Mouse (Mus musculus) MEL (cell line): ENCODE data around the gene Dlec1. TPM values are rescaled to one million over a fixed set of nuclear protein-coding genes. Genes with fewer than 3 reads are reported as not detected.

ENCODE experiments used
- DNase-seq: peaks from one replicate; pipeline ENCODE4 v3.0.0; 2011; ENCODE audit warnings: low read depth, low spot score
- H3K27ac ChIP-seq: 2 replicates; pipeline ENCODE4 v1.5.1; 2012; ENCODE audit warnings: low read depth, mild to moderate bottlenecking, control low read depth, low read length, moderate library complexity; ENCODE audit not compliant: control insufficient read depth
- H3K27me3 ChIP-seq, 2 experiments: fragments of 150-350 bp in 1 of 2; sonication (generic) in 1 of 2; 2 replicates each; pipeline ENCODE4 v1.6.1; 2012; ENCODE audit warnings: low read length in 2 of 2, mild to moderate bottlenecking in 2 of 2, improper control_type of control experiment in 1 of 2, moderate library complexity in 1 of 2; ENCODE audit not compliant: insufficient read depth in 2 of 2, control insufficient read depth in 1 of 2
- H3K36me3 ChIP-seq, 2 experiments: 2 replicates each; pipeline ENCODE4 v1.6.1; 2012 to 2014; ENCODE audit warnings: low read length in 2 of 2, improper control_type of control experiment in 1 of 2, inconsistent platforms in 1 of 2, mild to moderate bottlenecking in 1 of 2; ENCODE audit not compliant: insufficient read depth in 2 of 2, control insufficient read depth in 1 of 2
- H3K4me1 ChIP-seq, 2 experiments: fragments of 150-350 bp in 1 of 2; sonication (generic) in 1 of 2; 2 replicates each; pipeline ENCODE4 v1.6.1; 2012; ENCODE audit warnings: low read length in 2 of 2, improper control_type of control experiment in 1 of 2, mild to moderate bottlenecking in 1 of 2; ENCODE audit not compliant: insufficient read depth in 2 of 2, control insufficient read depth in 1 of 2
- H3K4me3 ChIP-seq, 2 experiments: fragments of 150-350 bp in 1 of 2; sonication (generic) in 1 of 2; 2 replicates each; pipeline ENCODE4 v1.5.1; 2012; ENCODE audit warnings: low read depth in 2 of 2, low read length in 2 of 2, mild to moderate bottlenecking in 2 of 2, moderate library complexity in 2 of 2, control low read depth in 1 of 2, improper control_type of control experiment in 1 of 2; ENCODE audit not compliant: control insufficient read depth in 1 of 2, insufficient read depth in 1 of 2
- H3K79me2 ChIP-seq: 2 replicates; pipeline ENCODE4 v1.6.1; 2012; ENCODE audit warnings: mild to moderate bottlenecking, low read length, moderate library complexity; ENCODE audit not compliant: control insufficient read depth, poor library complexity, insufficient read depth
- H3K9ac ChIP-seq: 2 replicates; pipeline ENCODE4 v1.6.1; 2012; ENCODE audit warnings: low read depth, mild to moderate bottlenecking, control low read depth, low read length, moderate library complexity; ENCODE audit not compliant: control insufficient read depth, poor library complexity, severe bottlenecking
- H3K9me3 ChIP-seq: fragments of 150-350 bp; sonication (generic); replicated peaks from 2 replicates; pipeline ENCODE4 v1.6.1; 2012; ENCODE audit warnings: mild to moderate bottlenecking, low read length, improper control_type of control experiment, moderate library complexity; ENCODE audit not compliant: insufficient read depth
- BHLHE40 ChIP-seq: IDR thresholded peaks from 2 replicates; pipeline ENCODE4 v1.6.1; 2012; ENCODE audit warnings: low read depth, mild to moderate bottlenecking, inconsistent platforms, low read length, improper control_type of control experiment, borderline replicate concordance
- CTCF ChIP-seq, 3 experiments: IDR thresholded peaks in 2 of 3; conservative IDR thresholded peaks in 1 of 3; 2 replicates each; pipeline ENCODE4 v1.5.1; 2011 to 2012; ENCODE audit warnings: low read length in 3 of 3, low read depth in 2 of 3, mild to moderate bottlenecking in 2 of 3, improper control_type of control experiment in 1 of 3, inconsistent platforms in 1 of 3, mixed read lengths in 1 of 3, moderate library complexity in 1 of 3; ENCODE audit not compliant: control insufficient read depth in 1 of 3, insufficient read depth in 1 of 3, poor library complexity in 1 of 3, severe bottlenecking in 1 of 3
- ELF1 ChIP-seq: IDR thresholded peaks from 2 replicates; pipeline ENCODE4 v1.6.1; 2014; ENCODE audit warnings: low read depth, mild to moderate bottlenecking, inconsistent platforms, low read length, improper control_type of control experiment, moderate library complexity
- GABPA ChIP-seq: IDR thresholded peaks from 2 replicates; pipeline ENCODE4 v1.6.1; 2012; ENCODE audit warnings: low read depth, mild to moderate bottlenecking, inconsistent platforms, low read length, improper control_type of control experiment, moderate library complexity
- GATA1 ChIP-seq: IDR thresholded peaks from 2 replicates; pipeline ENCODE4 v1.6.1; 2011; ENCODE audit warnings: low read depth, low read length, improper control_type of control experiment
- HCFC1 ChIP-seq: IDR thresholded peaks from 2 replicates; pipeline ENCODE4 v1.6.1; 2012; ENCODE audit warnings: low read depth, mild to moderate bottlenecking, inconsistent platforms, low read length, improper control_type of control experiment, moderate library complexity
- JUND ChIP-seq: IDR thresholded peaks from 2 replicates; pipeline ENCODE4 v1.6.1; 2011; ENCODE audit warnings: low read depth, mild to moderate bottlenecking, improper control_type of control experiment, low read length
- MAFK ChIP-seq: IDR thresholded peaks from 2 replicates; pipeline ENCODE4 v1.6.1; 2011; ENCODE audit warnings: low read depth, mild to moderate bottlenecking, low read length, improper control_type of control experiment, borderline replicate concordance
- MAX ChIP-seq: IDR thresholded peaks from 2 replicates; pipeline ENCODE4 v1.6.1; 2011; ENCODE audit warnings: low read length, improper control_type of control experiment
- POLR2A ChIP-seq, 2 experiments: IDR thresholded peaks; 2 replicates each; pipeline ENCODE4 v1.6.1; 2011 to 2012; ENCODE audit warnings: low read length in 2 of 2, mild to moderate bottlenecking in 2 of 2, control low read depth in 1 of 2, improper control_type of control experiment in 1 of 2, low read depth in 1 of 2, moderate library complexity in 1 of 2; ENCODE audit not compliant: control insufficient read depth in 1 of 2, insufficient read depth in 1 of 2, poor library complexity in 1 of 2
- POLR2AphosphoS5 ChIP-seq: IDR thresholded peaks from 2 replicates; pipeline ENCODE4 v1.6.1; 2012; ENCODE audit warnings: low read depth, borderline replicate concordance, mild to moderate bottlenecking, inconsistent platforms, low read length, moderate library complexity, mixed read lengths
- RAD21 ChIP-seq: IDR thresholded peaks from 2 replicates; pipeline ENCODE4 v1.6.1; 2011; ENCODE audit warnings: mild to moderate bottlenecking, low read depth, low read length, improper control_type of control experiment
- RCOR1 ChIP-seq: IDR thresholded peaks from 2 replicates; pipeline ENCODE4 v1.6.1; 2012; ENCODE audit warnings: low read depth, mild to moderate bottlenecking, inconsistent platforms, low read length, improper control_type of control experiment
- SIN3A ChIP-seq: IDR thresholded peaks from 2 replicates; pipeline ENCODE4 v1.6.1; 2012; ENCODE audit warnings: low read length, improper control_type of control experiment, inconsistent platforms
- SMC3 ChIP-seq: IDR thresholded peaks from 2 replicates; pipeline ENCODE4 v1.6.1; 2011; ENCODE audit warnings: low read depth, low read length, improper control_type of control experiment
- TBP ChIP-seq: IDR thresholded peaks from 2 replicates; pipeline ENCODE4 v1.8.0; 2011; ENCODE audit warnings: low read depth, low read length, improper control_type of control experiment
- ZC3H11A ChIP-seq: IDR thresholded peaks from 2 replicates; pipeline ENCODE4 v1.6.1; 2012; ENCODE audit warnings: low read depth, mild to moderate bottlenecking, inconsistent platforms, low read length, improper control_type of control experiment
- ZKSCAN1 ChIP-seq: IDR thresholded peaks from 2 replicates; pipeline ENCODE4 v1.6.1; 2012; ENCODE audit warnings: low read depth, mild to moderate bottlenecking, inconsistent platforms, low read length, improper control_type of control experiment, moderate library complexity
- ZMIZ1 ChIP-seq: IDR thresholded peaks from 2 replicates; pipeline ENCODE4 v1.6.1; 2012; ENCODE audit warnings: low read depth, mild to moderate bottlenecking, inconsistent platforms, low read length, improper control_type of control experiment, moderate library complexity
- ZNF384 ChIP-seq: IDR thresholded peaks from 2 replicates; pipeline ENCODE4 v1.6.1; 2012; ENCODE audit warnings: low read depth, mild to moderate bottlenecking, inconsistent platforms, low read length, improper control_type of control experiment
- polyA plus RNA-seq, 2 experiments: library from polyadenylated mRNA; stranded (reverse) in 1 of 2; unstranded in 1 of 2; fragments of >175 nt in 1 of 2; fragments of >200 nt in 1 of 2; gene quantifications; 2 replicates each; pipeline versions ENCODE4 v1.2.1 to v1.2.4; 2012; ENCODE audit warnings: low replicate concordance in 2 of 2, low read depth in 1 of 2; ENCODE audit not compliant: insufficient read length in 2 of 2, insufficient read depth in 1 of 2, missing spikeins in 1 of 2
- total RNA-seq: library from RNA; depleted of rRNA; stranded (reverse); fragments of 300-350 nt; gene quantifications from 2 replicates; pipeline ENCODE4 v1.2.3, GENCODE M21; 2012

Dlec1 gene
- total and polyA plus RNA-seq, 3 experiments, result 0.22 TPM; not detected in 2

- DNase-seq, result no peak
- H3K9ac ChIP-seq, result no peak overlapping the region
- no peaks in the 10 kb centered on the region for H3K27me3 ChIP-seq
- H3K36me3 ChIP-seq, result no peaks in the 10 kb centered on the region
- H3K79me2 ChIP-seq, result no peaks in the 10 kb centered on the region
- H3K27ac ChIP-seq, result no peak overlapping the region
- H3K4me1 ChIP-seq, result no peaks in the 10 kb centered on the region
- TF ChIP-seq POLR2A (IDR thresholded peaks at IDR 0.05; ENCODE audit: control insufficient read depth in 1 of 2, insufficient read depth in 1 of 2, low read depth in 1 of 2, low read length in 2 of 2, poor library complexity in 1 of 2) (no peak), BHLHE40 (no peak), ELF1 (no peak), ZKSCAN1 (no peak)
- H3K9me3 ChIP-seq, result no peaks in the 10 kb centered on the region
- H3K4me3 ChIP-seq, result no peak overlapping the region
Observed at GRCm38 (mm10) chr9:119082039-119082438, 20.2 kb upstream of the Dlec1 start.

- Histone ChIP-seq H3K4me1 (0 out of 4 replicates have a peak, but pooled peaks cover 0 to 3% of the 10 kb centered on the region in 2 experiments), H3K9ac (no peak overlapping the region), H3K27me3 (no peaks in the 10 kb centered on the region), H3K27ac (no peak overlapping the region), H3K9me3 (no peaks in the 10 kb centered on the region), H3K36me3 (no peaks in the 10 kb centered on the region), H3K4me3 (no peak overlapping the region), H3K79me2 (no peaks in the 10 kb centered on the region)
- TF ChIP-seq TBP (no peak), HCFC1 (no peak), JUND (no peak), GABPA (no peak), MAFK (no peak), POLR2AphosphoS5 (no peak), SMC3 (no peak), CTCF (IDR thresholded peaks at IDR 0.05 in 2 of 3, conservative IDR thresholded peaks at IDR 0.05 in 1 of 3; ENCODE audit: control insufficient read depth in 1 of 3, insufficient read depth in 1 of 3, low read depth in 2 of 3, low read length in 3 of 3, poor library complexity in 1 of 3, severe bottlenecking in 1 of 3) (no peak), GATA1 (no peak), ZMIZ1 (no peak), RCOR1 (no peak), RAD21 (no peak), ZC3H11A (no peak), SIN3A (no peak), ZKSCAN1 (no peak), MAX (no peak), ZNF384 (no peak), POLR2A (IDR thresholded peaks at IDR 0.05; ENCODE audit: control insufficient read depth in 1 of 2, insufficient read depth in 1 of 2, low read depth in 1 of 2, low read length in 2 of 2, poor library complexity in 1 of 2) (no peak)
- no peak for DNase-seq
Observed at GRCm38 (mm10) chr9:119082656-119083430, 19.4 kb upstream of the Dlec1 start.
